Mouse (Mus musculus) megakaryocyte, embryonic 14.5 days (primary cell): Measurements from ENCODE around the gene Scp2. TPM values are rescaled to one million over a fixed set of nuclear protein-coding genes. Genes with fewer than 3 reads are reported as not detected.

ENCODE experiments used
- H3K27me3 ChIP-seq: replicated peaks from 2 replicates; pipeline ENCODE3; 2012; ENCODE audit warnings: inconsistent platforms
- H3K36me3 ChIP-seq: replicated peaks from 2 replicates; pipeline ENCODE3; 2012; ENCODE audit warnings: low read length, inconsistent platforms, mixed read lengths
- H3K4me1 ChIP-seq: 2 replicates; pipeline ENCODE4 v1.6.1; 2012; ENCODE audit warnings: inconsistent platforms
- H3K4me3 ChIP-seq: replicated peaks from 2 replicates; pipeline ENCODE3; 2012; ENCODE audit warnings: moderate library complexity, mild to moderate bottlenecking, inconsistent platforms
- H3K9me3 ChIP-seq: 2 replicates; pipeline ENCODE4 v1.6.1; 2012; ENCODE audit warnings: inconsistent platforms
- FLI1 ChIP-seq: IDR thresholded peaks from 2 replicates; pipeline ENCODE4 v1.6.1; 2012; ENCODE audit warnings: low read length, inconsistent platforms, mixed read lengths
- GATA1 ChIP-seq: IDR thresholded peaks from 3 replicates; pipeline ENCODE4 v1.6.1; 2012; ENCODE audit warnings: mixed read lengths, low read length, inconsistent platforms, borderline replicate concordance
- polyA plus RNA-seq: library from polyadenylated mRNA; stranded (reverse); fragments of >175 nt; gene quantifications from 2 replicates; pipeline ENCODE4 v1.2.3, GENCODE M21; 2012; ENCODE audit warnings: low replicate concordance; ENCODE audit not compliant: insufficient read depth

Gene Scp2
- polyA plus RNA-seq, 1 experiment, result 34.1 TPM

DNA sequence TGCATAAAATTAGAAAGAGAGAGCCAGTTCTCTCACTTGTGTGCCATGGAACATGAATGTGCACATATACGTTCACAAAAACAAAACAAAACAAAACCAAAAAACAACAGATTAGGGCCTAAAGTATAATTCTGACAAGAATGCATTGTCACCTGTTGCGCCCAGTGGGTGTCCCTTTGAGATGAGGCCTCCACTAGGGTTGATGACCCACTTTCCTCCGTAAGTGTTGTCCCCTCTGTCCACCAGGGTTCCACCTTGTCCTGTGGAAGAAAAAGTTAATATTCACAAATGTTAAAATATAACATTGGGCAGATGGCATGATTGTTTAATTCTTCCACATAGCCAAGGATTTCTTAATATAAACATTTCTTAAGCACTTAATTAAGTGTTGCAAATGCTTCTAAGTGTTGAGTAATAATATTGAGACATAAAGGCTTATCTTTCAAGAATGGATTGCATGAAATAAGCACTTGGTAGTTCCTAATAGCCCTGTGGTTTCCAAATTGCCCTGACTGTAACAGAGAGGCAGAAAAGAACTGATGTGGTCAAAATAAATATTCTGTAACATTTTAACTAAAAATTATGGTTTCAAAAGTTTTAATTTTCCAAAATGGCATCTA is 70.5 kb downstream of the Scp2 start:
- TF ChIP-seq GATA1 (no peak), FLI1 (no peak)
- Histone ChIP-seq H3K9me3 (no peaks in the 10 kb centered on the region), H3K4me1 (peaks cover 18% of the 10 kb centered on the region)

GRCm38 (mm10) chr4:108072086-108072485 is 72.7 kb downstream of the Scp2 start:
- no peaks in the 10 kb centered on the region for H3K9me3 ChIP-seq
- no peaks in the 10 kb centered on the region for H3K27me3 ChIP-seq
- H3K4me3 ChIP-seq, result no peak overlapping the region
- peaks cover 23% of the 10 kb centered on the region for H3K36me3 ChIP-seq
- TF ChIP-seq GATA1, result no peak
- TF ChIP-seq FLI1, result no peak
- peaks cover 33% of the 10 kb centered on the region for H3K4me1 ChIP-seq

More for the DNA sequence above, 70.5 kb downstream of the Scp2 start:
- Histone ChIP-seq H3K4me3 (no peak overlapping the region), H3K27me3 (no peaks in the 10 kb centered on the region), H3K36me3 (peaks cover 16% of the 10 kb centered on the region)

- TF ChIP-seq GATA1 (no peak), FLI1 (no peak)
- H3K27me3 ChIP-seq, result no peaks in the 10 kb centered on the region
- peaks cover 30% of the 10 kb centered on the region for H3K36me3 ChIP-seq
- peak overlapping the region; percentile 94 for H3K4me3 ChIP-seq
- H3K9me3 ChIP-seq, result no peaks in the 10 kb centered on the region
- peaks cover 34% of the 10 kb centered on the region for H3K4me1 ChIP-seq
Measured at GRCm38 (mm10) chr4:108071235-108071901, 73.4 kb downstream of the Scp2 start.

DNA sequence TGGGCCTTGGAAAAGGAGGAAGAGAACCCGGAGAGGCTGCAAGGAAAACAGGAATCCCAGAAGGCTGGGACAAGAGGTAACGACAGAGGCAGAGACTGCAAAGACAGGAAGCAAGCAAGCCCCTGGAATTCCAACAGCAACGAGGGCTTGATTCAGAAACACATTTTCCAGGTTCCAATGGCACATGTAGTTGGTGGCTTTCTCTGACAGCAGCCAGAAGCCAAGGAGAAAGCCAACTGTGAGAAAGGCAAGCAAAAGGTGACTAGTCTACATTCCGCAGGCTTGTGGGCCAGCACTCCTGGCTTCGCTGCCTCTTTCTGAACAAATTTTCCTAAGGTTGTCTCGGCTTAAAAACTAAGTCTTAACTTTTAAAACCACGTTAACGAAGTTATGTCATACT is 74.1 kb downstream of the Scp2 start:
- Histone ChIP-seq H3K27me3 (no peaks in the 10 kb centered on the region), H3K9me3 (no peaks in the 10 kb centered on the region), H3K36me3 (peaks cover 35% of the 10 kb centered on the region), H3K4me1 (peaks cover 34% of the 10 kb centered on the region), H3K4me3 (peak overlapping the region; percentile 94)
- no peak for TF ChIP-seq GATA1
- TF ChIP-seq FLI1, result no peak

DNA sequence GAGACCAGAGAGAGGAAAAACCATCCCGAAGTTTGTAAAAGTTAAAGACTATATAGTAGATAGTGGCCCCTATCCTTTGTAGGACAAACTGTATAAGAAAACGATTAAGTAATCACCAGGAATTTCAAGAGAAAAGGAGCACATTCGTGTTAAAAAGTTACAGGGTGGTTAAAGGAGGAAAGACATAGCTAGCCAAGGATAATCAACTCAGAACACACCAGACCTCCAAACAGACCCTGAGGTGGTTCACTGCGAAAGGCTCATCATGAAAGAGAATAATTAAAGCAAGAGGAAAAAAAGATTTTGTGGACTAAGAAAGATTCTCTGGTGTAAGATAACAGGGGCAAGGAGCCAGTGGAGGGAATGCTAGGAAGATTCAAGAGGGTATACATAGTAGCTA is 74.5 kb downstream of the Scp2 start:
- Histone ChIP-seq H3K36me3 (peaks cover 39% of the 10 kb centered on the region), H3K27me3 (no peaks in the 10 kb centered on the region), H3K9me3 (no peaks in the 10 kb centered on the region), H3K4me3 (peak overlapping the region; percentile 94), H3K4me1 (peaks cover 36% of the 10 kb centered on the region)
- TF ChIP-seq GATA1 (no peak), FLI1 (no peak)

- no peaks in the 10 kb centered on the region for H3K9me3 ChIP-seq
- H3K4me1 ChIP-seq, result peaks cover 38% of the 10 kb centered on the region
- TF ChIP-seq GATA1 (no peak), FLI1 (no peak)
- H3K36me3 ChIP-seq, result peaks cover 55% of the 10 kb centered on the region
- no peak overlapping the region for H3K4me3 ChIP-seq
- no peaks in the 10 kb centered on the region for H3K27me3 ChIP-seq
Measured at GRCm38 (mm10) chr4:108068081-108068480, 76.7 kb downstream of the Scp2 start.

- Histone ChIP-seq H3K4me1 (peaks cover 38% of the 10 kb centered on the region), H3K36me3 (peaks cover 64% of the 10 kb centered on the region), H3K9me3 (no peaks in the 10 kb centered on the region), H3K27me3 (no peaks in the 10 kb centered on the region), H3K4me3 (no peak overlapping the region)
- TF ChIP-seq FLI1 (no peak), GATA1 (no peak)
Measured at GRCm38 (mm10) chr4:108067261-108067660, 77.5 kb downstream of the Scp2 start.

- Histone ChIP-seq H3K4me1 (peaks cover 38% of the 10 kb centered on the region), H3K27me3 (no peaks in the 10 kb centered on the region), H3K36me3 (peaks cover 67% of the 10 kb centered on the region), H3K4me3 (no peak overlapping the region), H3K9me3 (no peaks in the 10 kb centered on the region)
- TF ChIP-seq FLI1 (no peak), GATA1 (no peak)
Measured at GRCm38 (mm10) chr4:108066569-108066968, 78.2 kb downstream of the Scp2 start.

GRCm38 (mm10) chr4:108065176-108065844 is 79.5 kb downstream of the Scp2 start:
- TF ChIP-seq GATA1 (no peak), FLI1 (no peak)
- no peak overlapping the region for H3K4me3 ChIP-seq
- no peaks in the 10 kb centered on the region for H3K27me3 ChIP-seq
- H3K36me3 ChIP-seq, result peaks cover 77% of the 10 kb centered on the region
- no peaks in the 10 kb centered on the region for H3K9me3 ChIP-seq
- H3K4me1 ChIP-seq, result peaks cover 37% of the 10 kb centered on the region

DNA sequence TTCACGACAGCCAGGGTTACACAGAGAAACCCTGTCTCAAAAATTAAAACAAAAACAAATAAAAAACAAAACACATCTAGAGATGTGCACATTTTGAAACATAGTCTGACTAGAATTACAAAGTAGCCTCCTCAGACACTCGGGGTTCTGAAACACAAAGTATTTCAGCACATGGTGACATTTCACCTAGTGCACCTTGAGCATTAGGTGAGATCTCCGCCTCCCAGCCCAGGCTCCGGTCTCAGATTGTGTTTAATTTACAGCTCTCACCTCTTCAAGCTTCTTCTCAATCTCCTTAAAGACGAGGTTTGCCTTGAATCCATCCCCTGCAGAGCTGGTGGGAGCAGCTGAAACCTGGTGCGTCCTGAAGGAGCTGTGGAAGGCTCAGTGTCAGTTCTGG is 81.2 kb downstream of the Scp2 start:
- Histone ChIP-seq H3K36me3 (peaks cover 85% of the 10 kb centered on the region), H3K27me3 (no peaks in the 10 kb centered on the region), H3K4me1 (peaks cover 37% of the 10 kb centered on the region), H3K4me3 (no peak overlapping the region), H3K9me3 (no peaks in the 10 kb centered on the region)
- TF ChIP-seq GATA1 (no peak), FLI1 (no peak)
